Mouse (Mus musculus) megakaryocyte-erythroid progenitor cell, adult 5-6 weeks (primary cell): ENCODE measurements at regions not wholly inside any gene's neighbourhood (a gene's known extent, or its start where the extent isn't known, plus 50 kb on each side); places are given as distances from the start of the nearest gene placed in this dataset.

Experiments used
- ATAC-seq: replicated peaks from 2 replicates; pipeline ENCODE4 v1.8.0; 2016; ENCODE audit warnings: mild to moderate bottlenecking, inconsistent platforms; ENCODE audit not compliant: severe bottlenecking, poor library complexity, low FRiP score, low TSS enrichment

- ATAC-seq: no peak
Observed at GRCm38 (mm10) chr2:50669297-50669696, 372.7 kb upstream of the Mmadhc start.

GRCm38 (mm10) chr2:50668789-50669188 is 372.2 kb upstream of the Mmadhc start:
- no peak for ATAC-seq

GRCm38 (mm10) chr2:50667180-50667579 is 370.6 kb upstream of the Mmadhc start:
- no peak for ATAC-seq

- no peak for ATAC-seq
Observed at GRCm38 (mm10) chr2:50662504-50662903, 365.9 kb upstream of the Mmadhc start.

GRCm38 (mm10) chr2:50660000-50660399 is 363.4 kb upstream of the Mmadhc start:
- ATAC-seq: no peak

GRCm38 (mm10) chr2:50657826-50658225 is 361.2 kb upstream of the Mmadhc start:
- ATAC-seq: no peak

- ATAC-seq: no peak
Observed at GRCm38 (mm10) chr2:50656351-50656750, 359.8 kb upstream of the Mmadhc start.

- no peak for ATAC-seq
Observed at GRCm38 (mm10) chr2:50654953-50655324, 358.3 kb upstream of the Mmadhc start.

GRCm38 (mm10) chr2:50654221-50654952 is 357.8 kb upstream of the Mmadhc start:
- ATAC-seq: no peak

- ATAC-seq: no peak
Observed at GRCm38 (mm10) chr2:50653121-50653615, 356.6 kb upstream of the Mmadhc start.

- ATAC-seq: no peak
Observed at GRCm38 (mm10) chr2:50649656-50650055, 353.1 kb upstream of the Mmadhc start.

GRCm38 (mm10) chr2:50643219-50643618 is 346.6 kb upstream of the Mmadhc start:
- no peak for ATAC-seq

- ATAC-seq: no peak
Observed at GRCm38 (mm10) chr2:50642198-50642597, 345.6 kb upstream of the Mmadhc start.

- ATAC-seq: no peak
Observed at GRCm38 (mm10) chr2:50635896-50636295, 339.3 kb upstream of the Mmadhc start.

GRCm38 (mm10) chr2:50631786-50632185 is 335.2 kb upstream of the Mmadhc start:
- ATAC-seq: no peak

GRCm38 (mm10) chr2:50627501-50627900 is 330.9 kb upstream of the Mmadhc start:
- ATAC-seq: no peak

GRCm38 (mm10) chr2:50625233-50625749 is 328.7 kb upstream of the Mmadhc start:
- no peak for ATAC-seq

- ATAC-seq: no peak
Observed at GRCm38 (mm10) chr2:50609086-50609485, 312.5 kb upstream of the Mmadhc start.

GRCm38 (mm10) chr2:50589195-50589594 is 292.6 kb upstream of the Mmadhc start:
- ATAC-seq: no peak

GRCm38 (mm10) chr2:50588652-50589051 is 292.1 kb upstream of the Mmadhc start:
- ATAC-seq: no peak

- no peak for ATAC-seq
Observed at GRCm38 (mm10) chr2:50586321-50587050, 289.9 kb upstream of the Mmadhc start.
